Mouse (Mus musculus): ENCODE data around the gene Fam117a. TPM values are rescaled to one million over a fixed set of nuclear protein-coding genes. Genes with fewer than 3 reads are reported as not detected.

The Fam117a gene
- polyA plus RNA-seq, 1 experiment from 2014 or later, result 7.5 TPM

- H3K9me3 ChIP-seq (ENCODE audit: control insufficient read depth, low read length), result no peaks in the 10 kb centered on the region
- no peak for ATAC-seq (ENCODE audit: low FRiP score)
- H3K36me3 ChIP-seq (ENCODE audit: control insufficient read depth, insufficient read depth, low read length), result no peaks in the 10 kb centered on the region
- H3K9ac ChIP-seq (ENCODE audit: low read length), result no peak overlapping the region
- H3K4me2 ChIP-seq, result no peak overlapping the region
- DNase-seq (ENCODE audit: low spot score, missing footprints), result no peak
- H3K27me3 ChIP-seq (ENCODE audit: control insufficient read depth, insufficient read depth, low read length), result no peaks in the 10 kb centered on the region
- no peak overlapping the region for H3K4me3 ChIP-seq (ENCODE audit: low read depth, low read length)
- H3K4me1 ChIP-seq (ENCODE audit: control insufficient read depth, insufficient read depth, low read length), result no peaks in the 10 kb centered on the region
- 92% methylated on average over 6 of the region's 6 CpGs for WGBS
- no peak overlapping the region for H3K27ac ChIP-seq (ENCODE audit: low read depth, low read length)
These were observed 29.6 kb downstream of the Fam117a start for GRCm38 (mm10) chr11:95366280-95366897.

GRCm38 (mm10) chr11:95367011-95367735, 30.4 kb downstream of the Fam117a start:
- Histone ChIP-seq H3K27me3 (ENCODE audit: control insufficient read depth, insufficient read depth, low read length) (no peaks in the 10 kb centered on the region), H3K4me1 (ENCODE audit: control insufficient read depth, insufficient read depth, low read length) (no peaks in the 10 kb centered on the region), H3K4me3 (ENCODE audit: low read depth, low read length) (no peak overlapping the region), H3K36me3 (ENCODE audit: control insufficient read depth, insufficient read depth, low read length) (no peaks in the 10 kb centered on the region), H3K27ac (ENCODE audit: low read depth, low read length) (no peak overlapping the region), H3K4me2 (no peak overlapping the region), H3K9me3 (ENCODE audit: control insufficient read depth, low read length) (no peaks in the 10 kb centered on the region), H3K9ac (ENCODE audit: low read length) (no peak overlapping the region)
- WGBS, result 87% methylated on average over 8 of the region's 8 CpGs
- DNase-seq (ENCODE audit: low spot score, missing footprints), result no peak
- no peak for ATAC-seq (ENCODE audit: low FRiP score)

GRCm38 (mm10) chr11:95368231-95368823, 31.5 kb downstream of the Fam117a start:
- 89% methylated on average over 8 of the region's 8 CpGs for WGBS
- DNase-seq (ENCODE audit: low spot score, missing footprints), result no peak
- ATAC-seq (ENCODE audit: low FRiP score), result no peak
- Histone ChIP-seq H3K4me2 (no peak overlapping the region), H3K9me3 (ENCODE audit: control insufficient read depth, low read length) (no peaks in the 10 kb centered on the region), H3K4me3 (ENCODE audit: low read depth, low read length) (no peak overlapping the region), H3K4me1 (ENCODE audit: control insufficient read depth, insufficient read depth, low read length) (no peaks in the 10 kb centered on the region), H3K9ac (ENCODE audit: low read length) (no peak overlapping the region), H3K36me3 (ENCODE audit: control insufficient read depth, insufficient read depth, low read length) (no peaks in the 10 kb centered on the region), H3K27me3 (ENCODE audit: control insufficient read depth, insufficient read depth, low read length) (no peaks in the 10 kb centered on the region), H3K27ac (ENCODE audit: low read depth, low read length) (no peak overlapping the region)

GRCm38 (mm10) chr11:95368871-95369270, 32.1 kb downstream of the Fam117a start:
- Histone ChIP-seq H3K27me3 (ENCODE audit: control insufficient read depth, insufficient read depth, low read length) (no peaks in the 10 kb centered on the region), H3K36me3 (ENCODE audit: control insufficient read depth, insufficient read depth, low read length) (no peaks in the 10 kb centered on the region), H3K9ac (ENCODE audit: low read length) (no peak overlapping the region), H3K4me3 (ENCODE audit: low read depth, low read length) (no peak overlapping the region), H3K27ac (ENCODE audit: low read depth, low read length) (no peak overlapping the region), H3K4me2 (no peak overlapping the region), H3K4me1 (ENCODE audit: control insufficient read depth, insufficient read depth, low read length) (no peaks in the 10 kb centered on the region), H3K9me3 (ENCODE audit: control insufficient read depth, low read length) (no peaks in the 10 kb centered on the region)
- WGBS, result 92% methylated on average over 4 of the region's 4 CpGs
- ATAC-seq (ENCODE audit: low FRiP score) (no peak), DNase-seq (ENCODE audit: low spot score, missing footprints) (no peak)

GRCm38 (mm10) chr11:95369964-95370890, 33.4 kb downstream of the Fam117a start:
- Histone ChIP-seq H3K4me3 (ENCODE audit: low read depth, low read length) (no peak overlapping the region), H3K9me3 (ENCODE audit: control insufficient read depth, low read length) (no peaks in the 10 kb centered on the region), H3K27me3 (ENCODE audit: control insufficient read depth, insufficient read depth, low read length) (no peaks in the 10 kb centered on the region), H3K27ac (ENCODE audit: low read depth, low read length) (no peak overlapping the region), H3K9ac (ENCODE audit: low read length) (peak overlapping the region; percentile 20; the same call in 1 of the 2 replicates), H3K4me1 (ENCODE audit: control insufficient read depth, insufficient read depth, low read length) (no peaks in the 10 kb centered on the region), H3K4me2 (no peak overlapping the region), H3K36me3 (ENCODE audit: control insufficient read depth, insufficient read depth, low read length) (no peaks in the 10 kb centered on the region)
- ATAC-seq (ENCODE audit: low FRiP score) (no peak), DNase-seq (ENCODE audit: low spot score, missing footprints) (no peak)
- WGBS, result 78% methylated on average over 15 of the region's 15 CpGs

- DNase-seq (ENCODE audit: low spot score, missing footprints) (no peak), ATAC-seq (ENCODE audit: low FRiP score) (no peak)
- Histone ChIP-seq H3K36me3 (ENCODE audit: control insufficient read depth, insufficient read depth, low read length) (no peaks in the 10 kb centered on the region), H3K9ac (ENCODE audit: low read length) (no peak overlapping the region), H3K4me2 (no peak overlapping the region), H3K27me3 (ENCODE audit: control insufficient read depth, insufficient read depth, low read length) (no peaks in the 10 kb centered on the region), H3K4me1 (ENCODE audit: control insufficient read depth, insufficient read depth, low read length) (no peaks in the 10 kb centered on the region), H3K27ac (ENCODE audit: low read depth, low read length) (no peak overlapping the region), H3K4me3 (ENCODE audit: low read depth, low read length) (no peak overlapping the region), H3K9me3 (ENCODE audit: control insufficient read depth, low read length) (no peaks in the 10 kb centered on the region)
- WGBS, result 90% methylated on average over 7 of the region's 7 CpGs
These were observed 34.4 kb downstream of the Fam117a start for GRCm38 (mm10) chr11:95371182-95371581.

GRCm38 (mm10) chr11:95378926-95379325, 42.1 kb downstream of the Fam117a start:
- no peak for DNase-seq (ENCODE audit: low spot score, missing footprints)
- Histone ChIP-seq H3K36me3 (ENCODE audit: control insufficient read depth, insufficient read depth, low read length) (no peaks in the 10 kb centered on the region), H3K27me3 (ENCODE audit: control insufficient read depth, insufficient read depth, low read length) (no peaks in the 10 kb centered on the region), H3K27ac (ENCODE audit: low read depth, low read length) (no peak overlapping the region), H3K9ac (ENCODE audit: low read length) (no peak overlapping the region), H3K4me1 (ENCODE audit: control insufficient read depth, insufficient read depth, low read length) (no peaks in the 10 kb centered on the region), H3K9me3 (ENCODE audit: control insufficient read depth, low read length) (no peaks in the 10 kb centered on the region), H3K4me2 (no peak overlapping the region), H3K4me3 (ENCODE audit: low read depth, low read length) (no peak overlapping the region)
- WGBS, result 81% methylated on average over 9 of the region's 9 CpGs
- ATAC-seq (ENCODE audit: low FRiP score), result no peak

GRCm38 (mm10) chr11:95379552-95379951, 42.7 kb downstream of the Fam117a start:
- H3K9ac ChIP-seq (ENCODE audit: low read length), result no peak overlapping the region
- H3K9me3 ChIP-seq (ENCODE audit: control insufficient read depth, low read length), result no peaks in the 10 kb centered on the region
- 76% methylated on average over 5 of the region's 5 CpGs for WGBS
- no peaks in the 10 kb centered on the region for H3K27me3 ChIP-seq (ENCODE audit: control insufficient read depth, insufficient read depth, low read length)
- H3K27ac ChIP-seq (ENCODE audit: low read depth, low read length), result no peak overlapping the region
- no peak overlapping the region for H3K4me3 ChIP-seq (ENCODE audit: low read depth, low read length)
- H3K4me2 ChIP-seq, result no peak overlapping the region
- H3K4me1 ChIP-seq (ENCODE audit: control insufficient read depth, insufficient read depth, low read length), result no peaks in the 10 kb centered on the region
- DNase-seq (ENCODE audit: low spot score, missing footprints) (no peak), ATAC-seq (ENCODE audit: low FRiP score) (no peak)
- H3K36me3 ChIP-seq (ENCODE audit: control insufficient read depth, insufficient read depth, low read length), result no peaks in the 10 kb centered on the region

Measured in midbrain, embryonic 11.5 days (tissue).